Mouse (Mus musculus) heart, embryonic 10.5 days (tissue): ENCODE measurements at regions not wholly inside any gene's neighbourhood (a gene's known extent, or its start where the extent isn't known, plus 50 kb on each side); places are given as distances from the start of the nearest gene placed in this dataset.
"Not testable (repeated sequence)": the region's sequence is repeated elsewhere in the genome, so short reads cannot be mapped to it uniquely, and the experiment has no call there.

Experiments
- DNase-seq: peaks from one replicate; pipeline ENCODE4 v3.0.0-alpha.2; 2017; ENCODE audit warnings: low spot score
- H3K27ac ChIP-seq: fragments of 300-500 bp; sonication (generic); 2 replicates; pipeline ENCODE4 v1.5.1; 2016; ENCODE audit warnings: mild to moderate bottlenecking
- H3K27me3 ChIP-seq: fragments of 300-500 bp; sonication (generic); 2 replicates; pipeline ENCODE4 v1.6.1; 2016; ENCODE audit warnings: mild to moderate bottlenecking; ENCODE audit not compliant: poor library complexity, insufficient read depth, severe bottlenecking
- H3K36me3 ChIP-seq: fragments of 300-500 bp; sonication (generic); 2 replicates; pipeline ENCODE4 v1.6.1; 2016; ENCODE audit warnings: mild to moderate bottlenecking, moderate library complexity
- H3K4me1 ChIP-seq: fragments of 300-500 bp; sonication (generic); 2 replicates; pipeline ENCODE4 v1.6.1; 2016; ENCODE audit warnings: mild to moderate bottlenecking
- H3K4me3 ChIP-seq: fragments of 300-500 bp; sonication (generic); 2 replicates; pipeline ENCODE4 v1.5.1; 2016; ENCODE audit warnings: mild to moderate bottlenecking, moderate library complexity
- H3K9me3 ChIP-seq: fragments of 300-500 bp; sonication (generic); 2 replicates; pipeline ENCODE4 v1.6.1; 2016; ENCODE audit warnings: mild to moderate bottlenecking, moderate library complexity
- WGBS: fragments of 180-500 bp; shearing (Covaris S2); methylation state at CpG from one replicate; pipeline ENCODE4 v1.1.7; 2016; 5-methylcytosine and 5-hydroxymethylcytosine counted together

DNA sequence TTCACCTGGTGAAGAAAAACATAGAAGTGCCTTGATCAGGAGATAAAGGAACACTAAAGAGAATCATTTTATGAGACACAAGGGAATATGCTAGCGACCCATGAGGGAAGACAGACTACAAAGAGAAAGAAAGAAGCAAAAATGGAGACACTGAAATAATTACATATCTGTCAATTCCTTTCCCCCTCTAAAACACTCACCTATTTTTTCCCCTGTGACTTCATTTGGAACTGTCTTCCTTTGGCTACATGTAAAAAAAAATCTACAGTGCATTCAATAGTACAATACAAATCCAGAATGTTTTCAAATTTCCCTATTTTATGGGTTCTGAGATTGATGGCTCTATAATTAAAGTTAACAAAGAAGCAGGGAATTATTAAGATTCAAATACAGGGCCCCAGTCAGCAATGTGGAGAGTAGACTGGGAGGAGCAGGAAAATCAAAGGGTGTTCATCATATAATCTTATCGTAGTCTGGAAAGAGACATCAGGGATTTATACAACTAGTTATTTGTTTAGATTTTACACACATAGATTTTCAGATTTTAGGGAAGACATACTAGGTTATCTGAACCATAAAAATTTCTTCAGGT lies 598.0 kb downstream of the Hdgfl1 start:
- no peak for DNase-seq
- no peaks in the 10 kb centered on the region for H3K9me3 ChIP-seq
- H3K27ac ChIP-seq = no peak overlapping the region
- 90% methylated on average over 2 of the region's 2 CpGs for WGBS
- no peaks in the 10 kb centered on the region for H3K27me3 ChIP-seq
- H3K4me3 ChIP-seq = no peak overlapping the region
- H3K36me3 ChIP-seq = no peaks in the 10 kb centered on the region
- no peaks in the 10 kb centered on the region for H3K4me1 ChIP-seq

DNA sequence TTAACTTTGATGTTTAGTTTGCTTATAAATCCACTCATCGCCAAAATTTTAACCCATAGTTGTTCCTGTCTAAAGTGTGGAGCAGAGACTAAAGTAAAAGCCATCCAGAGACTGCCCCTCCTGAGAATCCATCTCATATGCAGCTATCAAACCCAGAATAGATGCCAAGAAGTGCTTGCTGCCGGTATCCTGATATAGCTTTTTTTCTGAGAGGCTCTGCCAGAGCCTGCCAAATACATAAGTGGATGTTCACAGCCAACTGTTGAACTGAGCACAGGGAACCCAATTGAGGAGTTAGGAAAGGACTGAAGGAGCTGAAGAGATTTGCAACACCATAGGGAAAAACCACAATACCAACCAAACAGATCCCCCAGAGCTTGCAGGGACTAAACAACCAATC lies 600.3 kb downstream of the Hdgfl1 start:
- Histone ChIP-seq H3K27me3 (no peaks in the 10 kb centered on the region), H3K4me1 (no peaks in the 10 kb centered on the region), H3K4me3 (no peak overlapping the region), H3K9me3 (no peaks in the 10 kb centered on the region), H3K36me3 (no peaks in the 10 kb centered on the region), H3K27ac (no peak overlapping the region)
- WGBS = 52% methylated on average over 2 of the region's 2 CpGs
- no peak for DNase-seq

DNA sequence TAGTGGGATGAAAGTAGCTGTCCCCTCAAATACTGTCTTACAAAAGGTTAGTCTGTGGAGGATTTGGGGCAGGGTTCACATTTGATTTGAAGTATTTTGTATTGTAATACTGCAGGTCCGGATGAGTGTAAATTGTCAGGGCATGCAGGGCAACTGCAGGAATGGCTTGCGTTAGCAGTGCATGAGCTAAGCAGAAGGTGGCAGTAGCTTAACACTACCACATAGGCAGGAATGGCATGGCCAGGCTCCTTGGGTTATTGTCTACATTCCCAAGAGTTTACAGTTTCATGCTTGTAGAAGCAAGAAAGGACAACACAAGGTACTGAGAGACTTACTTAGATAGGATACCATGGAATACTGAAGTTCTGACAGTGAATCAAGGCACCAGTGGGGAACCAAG lies 611.3 kb downstream of the Hdgfl1 start:
- Histone ChIP-seq H3K9me3 (no peaks in the 10 kb centered on the region), H3K4me1 (peaks cover 7% of the 10 kb centered on the region; the same call in 1 of the 2 replicates), H3K27ac (no peak overlapping the region), H3K27me3 (no peaks in the 10 kb centered on the region), H3K4me3 (no peak overlapping the region), H3K36me3 (no peaks in the 10 kb centered on the region)
- WGBS = 84% methylated on average over 2 of the region's 2 CpGs
- no peak for DNase-seq

DNA sequence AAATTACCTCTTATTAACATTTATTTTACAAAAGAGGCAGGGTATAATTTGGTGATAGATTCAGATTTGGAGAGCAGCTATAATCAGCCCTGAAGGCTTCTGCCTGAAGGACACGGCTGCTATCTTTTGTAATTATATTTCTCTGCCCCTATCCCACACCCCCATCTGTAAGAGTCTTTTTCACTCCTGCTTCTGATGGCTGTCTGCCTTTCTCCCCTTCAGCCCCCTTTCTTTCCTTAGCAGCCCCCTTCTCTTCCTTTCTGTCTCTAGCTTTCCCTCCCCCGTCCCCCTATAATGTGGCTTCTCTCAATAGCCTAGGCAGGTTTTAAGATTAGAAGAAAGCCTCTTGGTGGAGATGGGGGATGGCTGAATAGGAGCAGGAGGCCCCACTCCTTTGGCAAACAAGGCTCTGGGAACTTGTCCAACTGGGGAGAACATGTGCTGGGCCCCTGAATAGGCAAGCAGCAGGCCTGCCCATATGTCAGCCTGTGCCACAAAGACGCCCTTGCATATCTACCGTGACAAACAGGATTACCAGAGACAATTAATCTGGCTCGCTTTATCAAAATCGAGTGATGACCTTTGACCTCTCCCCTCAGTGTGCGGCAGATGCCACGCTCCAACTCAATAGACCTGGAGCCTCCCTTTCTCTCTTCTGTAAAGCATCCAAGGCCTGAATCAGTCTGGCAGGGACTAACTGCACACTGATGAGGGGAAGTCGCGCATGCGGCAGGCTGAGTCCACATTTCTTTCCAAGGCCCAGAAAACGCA lies 615.1 kb downstream of the Hdgfl1 start:
- Histone ChIP-seq H3K9me3 (no peaks in the 10 kb centered on the region), H3K36me3 (no peaks in the 10 kb centered on the region), H3K4me1 (peaks cover 15% of the 10 kb centered on the region; the same call in 1 of the 2 replicates), H3K27me3 (no peaks in the 10 kb centered on the region), H3K27ac (peak overlapping the region; percentile 36; the same call in 1 of the 2 replicates), H3K4me3 (no peak overlapping the region)
- DNase-seq = peak; percentile 76
- 44% methylated on average over 12 of the region's 12 CpGs for WGBS

DNA sequence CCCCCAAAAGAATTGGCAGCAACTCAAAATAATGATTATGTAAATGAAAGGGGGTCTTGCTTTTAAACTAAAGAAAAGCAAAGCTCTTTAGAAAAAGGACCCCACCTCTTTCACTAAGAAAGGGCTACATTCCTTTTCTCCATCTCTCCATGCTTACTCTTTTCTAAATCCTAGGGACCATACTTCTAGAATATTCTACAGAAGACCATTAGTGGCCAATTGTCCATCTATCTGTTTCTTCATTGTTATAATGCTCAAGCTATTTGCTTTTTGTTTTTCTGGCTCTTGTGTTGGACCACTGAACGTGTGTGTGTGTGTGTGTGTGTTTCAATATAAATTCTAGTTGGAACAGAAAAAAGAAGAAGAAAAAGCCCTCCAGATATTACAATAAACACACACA lies 615.7 kb downstream of the Hdgfl1 start:
- 81% methylated on average over 1 of the region's 1 CpGs for WGBS
- H3K27ac ChIP-seq = no peak overlapping the region
- peaks cover 15% of the 10 kb centered on the region; the same call in 1 of the 2 replicates for H3K4me1 ChIP-seq
- H3K4me3 ChIP-seq = no peak overlapping the region
- H3K27me3 ChIP-seq = no peaks in the 10 kb centered on the region
- no peak for DNase-seq
- H3K36me3 ChIP-seq = no peaks in the 10 kb centered on the region
- no peaks in the 10 kb centered on the region for H3K9me3 ChIP-seq

DNA sequence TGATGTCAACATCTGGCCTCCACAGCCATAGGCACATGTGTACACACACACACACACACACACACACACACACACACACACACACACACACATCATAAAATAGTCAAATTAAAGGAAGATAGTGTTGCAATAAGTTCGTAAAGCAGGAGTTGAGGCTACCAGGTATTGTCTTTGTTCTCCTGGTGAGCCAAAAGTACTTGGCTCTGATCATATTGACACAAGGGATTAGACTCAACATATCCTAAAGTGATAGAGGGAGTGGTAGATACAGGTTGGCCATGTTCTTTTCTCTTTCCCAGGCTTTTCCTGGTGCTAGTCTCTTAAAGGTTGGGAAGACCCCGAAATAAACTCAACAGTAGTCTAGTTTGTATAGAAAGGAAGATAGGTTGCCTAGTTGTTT lies 616.9 kb downstream of the Hdgfl1 start:
- Histone ChIP-seq H3K9me3 (no peaks in the 10 kb centered on the region), H3K27me3 (no peaks in the 10 kb centered on the region), H3K4me1 (peaks cover 15% of the 10 kb centered on the region; the same call in 1 of the 2 replicates), H3K27ac (no peak overlapping the region), H3K4me3 (no peak overlapping the region), H3K36me3 (no peaks in the 10 kb centered on the region)
- 77% methylated on average over 2 of the region's 2 CpGs for WGBS
- DNase-seq = no peak

DNA sequence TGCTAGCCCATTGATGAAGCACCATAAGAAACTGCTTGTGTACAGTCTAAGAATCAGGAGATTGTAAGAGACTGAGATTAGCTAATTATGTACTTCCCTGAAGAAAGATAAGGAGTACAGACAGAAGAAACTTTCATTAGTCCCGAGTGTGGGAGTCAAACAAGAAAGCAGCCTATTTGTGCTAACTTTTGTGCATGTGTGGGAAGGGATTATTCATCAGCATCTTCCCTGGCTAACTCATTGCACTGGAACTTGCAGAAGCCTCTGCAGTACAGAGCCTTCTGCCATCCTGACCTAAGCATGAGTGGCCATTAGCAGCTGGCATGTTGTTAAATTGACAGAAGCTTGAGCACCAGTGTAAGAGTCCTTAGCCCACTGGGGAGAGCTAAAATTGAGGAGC lies 619.5 kb downstream of the Hdgfl1 start:
- Histone ChIP-seq H3K4me1 (peaks cover 15% of the 10 kb centered on the region; the same call in 1 of the 2 replicates), H3K27ac (no peak overlapping the region), H3K4me3 (no peak overlapping the region), H3K36me3 (no peaks in the 10 kb centered on the region), H3K9me3 (no peaks in the 10 kb centered on the region), H3K27me3 (no peaks in the 10 kb centered on the region)
- no peak for DNase-seq
- 23% methylated on average over 1 of the region's 1 CpGs for WGBS

DNA sequence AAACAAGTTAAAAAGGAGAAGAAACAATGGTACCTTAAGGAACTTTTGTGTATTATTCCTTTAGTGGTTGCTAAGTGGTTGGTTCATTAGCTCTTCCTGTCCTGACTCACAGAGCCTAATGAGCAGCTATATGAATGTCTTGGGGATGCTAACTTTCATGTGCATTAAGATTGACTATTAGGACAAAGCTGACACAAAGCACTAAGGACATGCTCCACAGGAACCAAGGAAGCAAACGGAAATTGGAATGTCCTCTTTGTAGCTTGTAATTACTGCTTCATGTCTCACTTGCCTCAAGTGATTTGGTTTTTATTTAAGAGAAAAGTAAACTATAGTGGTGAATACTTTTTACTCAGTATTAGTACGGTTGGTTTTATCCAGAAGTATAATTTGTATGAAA lies 627.2 kb downstream of the Hdgfl1 start:
- 79% methylated on average over 2 of the region's 2 CpGs for WGBS
- no peak overlapping the region for H3K27ac ChIP-seq
- H3K4me3 ChIP-seq = no peak overlapping the region
- no peaks in the 10 kb centered on the region for H3K4me1 ChIP-seq
- DNase-seq = no peak
- H3K36me3 ChIP-seq = no peaks in the 10 kb centered on the region
- H3K9me3 ChIP-seq = no peaks in the 10 kb centered on the region
- no peaks in the 10 kb centered on the region for H3K27me3 ChIP-seq

DNA sequence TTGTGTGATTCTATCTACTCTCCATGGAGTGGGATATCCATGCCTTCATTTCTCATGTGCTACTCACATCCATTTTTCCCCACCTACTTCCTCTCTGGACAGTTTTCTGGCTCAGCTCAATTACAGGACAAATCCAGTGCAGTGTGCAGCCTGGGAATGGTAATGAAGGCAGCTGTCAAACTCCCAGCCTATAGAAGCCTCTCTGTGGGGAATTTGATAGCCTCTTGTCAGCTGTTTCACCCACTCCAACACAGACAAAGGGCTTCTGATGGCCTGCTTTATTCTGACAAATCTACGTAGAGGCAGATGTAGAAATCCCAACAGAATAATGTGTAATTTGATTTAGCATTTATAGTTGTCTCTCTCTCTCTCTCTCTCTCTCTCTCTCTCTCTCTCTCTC lies 650.6 kb downstream of the Hdgfl1 start:
- DNase-seq = no peak
- WGBS = 59% methylated on average over 1 of the region's 1 CpGs
- no peak overlapping the region for H3K4me3 ChIP-seq

DNA sequence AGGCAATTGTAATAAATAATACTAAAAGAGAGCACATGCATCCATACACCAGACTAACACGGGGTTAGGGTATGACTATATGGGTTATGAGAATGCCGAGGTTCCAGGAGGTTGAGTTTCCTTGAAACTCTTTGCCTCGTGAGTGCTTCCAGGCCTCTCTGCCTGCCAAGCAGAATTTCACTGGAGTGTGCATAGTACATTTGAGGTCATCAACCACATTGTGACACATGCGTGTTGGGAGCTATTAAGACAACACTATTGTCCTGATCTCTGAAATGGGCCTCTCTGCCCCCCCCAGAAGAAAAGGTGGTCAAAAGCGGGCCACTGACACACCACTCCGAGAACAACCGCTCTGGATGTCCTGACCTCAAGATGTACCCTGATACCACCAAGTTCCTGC lies 655.8 kb downstream of the Hdgfl1 start:
- no peak overlapping the region for H3K27ac ChIP-seq
- H3K9me3 ChIP-seq = no peaks in the 10 kb centered on the region
- H3K36me3 ChIP-seq = no peaks in the 10 kb centered on the region

More for the DNA sequence above, 650.6 kb downstream of the Hdgfl1 start:
- Histone ChIP-seq H3K27ac (no peak overlapping the region), H3K9me3 (no peaks in the 10 kb centered on the region), H3K4me1 (no peaks in the 10 kb centered on the region), H3K36me3 (no peaks in the 10 kb centered on the region), H3K27me3 (no peaks in the 10 kb centered on the region)

DNA sequence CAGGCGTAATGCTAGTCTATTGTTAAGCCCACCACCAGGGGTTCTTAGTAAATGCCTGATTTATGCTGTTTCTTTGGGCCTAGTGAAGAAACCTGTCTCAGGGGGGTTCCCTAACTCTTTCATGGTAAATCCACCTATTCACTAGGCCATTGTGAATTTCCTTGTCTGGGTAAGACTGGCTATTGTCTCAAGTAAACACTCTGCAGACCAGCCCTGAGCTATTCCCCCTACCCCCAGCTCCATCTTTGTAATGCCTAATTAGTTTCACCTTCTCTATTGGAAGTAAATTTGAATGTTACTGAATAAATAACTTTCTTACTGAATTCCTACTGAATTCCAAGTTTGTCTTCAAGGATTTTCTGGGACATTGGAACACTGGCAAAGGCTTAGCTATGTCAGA lies 656.2 kb downstream of the Hdgfl1 start:
- H3K4me1 ChIP-seq, H3K36me3 ChIP-seq, DNase-seq, H3K27me3 ChIP-seq, H3K9me3 ChIP-seq, H3K4me3 ChIP-seq, H3K27ac ChIP-seq: not testable (repeated sequence)
- 65% methylated on average over 1 of the region's 1 CpGs for WGBS

More for the DNA sequence above, 655.8 kb downstream of the Hdgfl1 start:
- 86% methylated on average over 7 of the region's 7 CpGs for WGBS
- no peaks in the 10 kb centered on the region for H3K27me3 ChIP-seq
- DNase-seq = no peak
- H3K4me1 ChIP-seq = no peaks in the 10 kb centered on the region
- no peak overlapping the region for H3K4me3 ChIP-seq

DNA sequence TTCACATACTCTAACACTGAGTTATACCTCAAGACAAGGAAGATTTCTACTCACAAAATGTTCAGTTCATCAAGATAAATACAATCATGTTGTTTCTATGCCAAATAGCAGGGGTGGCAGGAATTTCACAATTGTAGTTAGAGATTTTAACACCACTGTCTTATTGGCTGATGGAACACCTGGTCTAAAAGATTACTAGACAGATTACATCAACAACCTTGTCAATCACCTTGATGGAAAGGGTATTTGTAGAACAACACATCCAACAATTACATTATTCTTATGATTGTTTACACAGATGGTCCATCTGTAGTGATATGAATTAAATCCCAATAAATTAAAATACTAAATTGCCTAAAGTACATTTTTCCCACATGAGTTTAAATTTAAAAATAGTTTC lies 657.4 kb downstream of the Hdgfl1 start:
- Histone ChIP-seq H3K4me1 (no peaks in the 10 kb centered on the region), H3K9me3 (no peaks in the 10 kb centered on the region), H3K27ac (no peak overlapping the region), H3K4me3 (no peak overlapping the region), H3K27me3 (no peaks in the 10 kb centered on the region), H3K36me3 (no peaks in the 10 kb centered on the region)
- no peak for DNase-seq

DNA sequence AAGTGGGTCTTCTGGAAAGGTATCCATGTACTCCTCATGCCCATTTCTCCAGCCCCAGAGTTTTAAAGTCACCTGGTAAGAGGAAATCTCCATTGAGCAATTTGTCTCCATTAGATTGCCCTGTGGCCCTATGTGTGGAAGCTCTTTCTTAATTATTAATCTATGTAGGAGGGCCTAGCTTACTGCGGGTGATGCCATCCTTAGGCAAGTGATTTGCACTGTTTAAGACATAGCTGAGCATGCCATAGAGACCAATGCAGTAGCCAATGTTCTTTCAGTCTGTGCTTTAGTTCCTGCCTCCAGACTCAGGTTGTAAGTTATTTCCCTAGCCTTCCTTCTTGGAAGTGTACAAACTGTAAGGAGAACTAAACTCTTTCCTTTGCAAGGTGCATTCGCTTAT lies 661.0 kb downstream of the Hdgfl1 start:
- Histone ChIP-seq H3K4me3 (no peak overlapping the region), H3K27me3 (no peaks in the 10 kb centered on the region), H3K4me1 (no peaks in the 10 kb centered on the region), H3K9me3 (no peaks in the 10 kb centered on the region), H3K36me3 (no peaks in the 10 kb centered on the region), H3K27ac (no peak overlapping the region)
- 92% methylated on average over 2 of the region's 2 CpGs for WGBS
- no peak for DNase-seq
